Mouse (Mus musculus) liver, embryonic 15.5 days (tissue): ENCODE measurements around the gene Plod3. TPM values are rescaled to one million over a fixed set of nuclear protein-coding genes. Genes with fewer than 3 reads are reported as not detected.

Source experiments
- ATAC-seq: fragments of 200-750 bp; cut with Nextera tagmentation; 2 replicates; pipeline ENCODE4 v1.8.0; 2017; ENCODE audit warnings: moderate number of reproducible peaks, mild to moderate bottlenecking, moderate library complexity; ENCODE audit not compliant: insufficient read depth
- H3K27ac ChIP-seq: fragments of 300-500 bp; sonication (generic); replicated peaks from 2 replicates; pipeline ENCODE4 v1.5.1; 2015; ENCODE audit warnings: mild to moderate bottlenecking, inconsistent platforms
- H3K27me3 ChIP-seq: fragments of 300-500 bp; sonication (generic); 2 replicates; pipeline ENCODE4 v1.6.1; 2015; ENCODE audit warnings: mild to moderate bottlenecking, inconsistent platforms
- H3K36me3 ChIP-seq: fragments of 300-500 bp; sonication (generic); replicated peaks from 2 replicates; pipeline ENCODE4 v1.6.1; 2015; ENCODE audit warnings: moderate library complexity, mild to moderate bottlenecking, inconsistent platforms
- H3K4me1 ChIP-seq: fragments of 300-500 bp; sonication (generic); replicated peaks from 2 replicates; pipeline ENCODE4 v1.6.1; 2015; ENCODE audit warnings: inconsistent platforms
- H3K4me2 ChIP-seq: fragments of 300-500 bp; sonication (generic); 2 replicates; pipeline ENCODE4 v1.6.1; 2015; ENCODE audit warnings: moderate library complexity, mild to moderate bottlenecking, inconsistent platforms
- H3K4me3 ChIP-seq: fragments of 300-500 bp; sonication (generic); replicated peaks from 2 replicates; pipeline ENCODE4 v1.5.1; 2015; ENCODE audit warnings: mild to moderate bottlenecking, inconsistent platforms
- H3K9ac ChIP-seq: fragments of 300-500 bp; sonication (generic); 2 replicates; pipeline ENCODE4 v1.6.1; 2015; ENCODE audit warnings: moderate library complexity, mild to moderate bottlenecking, inconsistent platforms
- H3K9me3 ChIP-seq: fragments of 300-500 bp; sonication (generic); replicated peaks from 2 replicates; pipeline ENCODE4 v1.6.1; 2016; ENCODE audit warnings: inconsistent platforms
- WGBS: fragments of 180-500 bp; shearing (Covaris S2); methylation state at CpG from one replicate; pipeline ENCODE4 v1.1.7; 2015; ENCODE audit warnings: mixed read lengths; ENCODE audit not compliant: insufficient replicate concordance; 5-methylcytosine and 5-hydroxymethylcytosine counted together
- polyA plus RNA-seq: library from polyadenylated mRNA; unstranded; fragments of >200 nt; fragmentation: Nextera tagmentation; extraction: Ambion mirVana; gene quantifications from 2 replicates; pipeline ENCODE4 v1.2.1, GENCODE M21; 2015

Gene Plod3
- polyA plus RNA-seq, 1 experiment from 2014 or later: 15.3 TPM

GRCm38 (mm10) chr5:137024318-137024717 is 37.5 kb downstream of the Plod3 start:
- no peak overlapping the region for H3K4me3 ChIP-seq
- H3K36me3 ChIP-seq: no peaks in the 10 kb centered on the region
- H3K27ac ChIP-seq: no peak overlapping the region
- H3K9me3 ChIP-seq: no peaks in the 10 kb centered on the region
- H3K27me3 ChIP-seq: peaks cover 70% of the 10 kb centered on the region
- no peak overlapping the region for H3K9ac ChIP-seq
- 38% methylated on average over 3 of the region's 3 CpGs for WGBS
- H3K4me1 ChIP-seq: peaks cover 5% of the 10 kb centered on the region
- H3K4me2 ChIP-seq: no peak overlapping the region
- ATAC-seq: no peak

- H3K27me3 ChIP-seq: peaks cover 79% of the 10 kb centered on the region
- H3K36me3 ChIP-seq: no peaks in the 10 kb centered on the region
- WGBS: 1% methylated on average over 23 of the region's 23 CpGs
- peaks cover 13% of the 10 kb centered on the region for H3K4me1 ChIP-seq
- ATAC-seq: no peak
- H3K9me3 ChIP-seq: no peaks in the 10 kb centered on the region
- no peak overlapping the region for H3K4me2 ChIP-seq
- H3K27ac ChIP-seq: no peak overlapping the region
- H3K4me3 ChIP-seq: no peak overlapping the region
- no peak overlapping the region for H3K9ac ChIP-seq
Observed at GRCm38 (mm10) chr5:137025132-137025531, 38.3 kb downstream of the Plod3 start.

- Histone ChIP-seq H3K9ac (no peak within 1 kb of the TSS), H3K36me3 (no peaks in the 10 kb centered on the region), H3K4me2 (no peak within 1 kb of the TSS), H3K9me3 (no peaks in the 10 kb centered on the region), H3K4me1 (peaks cover 22% of the 10 kb centered on the region), H3K27ac (no peak within 1 kb of the TSS), H3K27me3 (peaks cover 88% of the 10 kb centered on the region), H3K4me3 (no peak within 1 kb of the TSS)
- WGBS: 11% methylated on average over 4 of the region's 4 CpGs
- no peak for ATAC-seq
Observed at GRCm38 (mm10) chr5:137026092-137026491, 39.3 kb downstream of the Plod3 start, which contains the start of gene Vgf. Gene Vgf (plus strand): TSS chr5:137026392.

GRCm38 (mm10) chr5:137028561-137029272 is 41.9 kb downstream of the Plod3 start:
- Histone ChIP-seq H3K4me2 (no peak overlapping the region), H3K9ac (no peak overlapping the region), H3K4me3 (no peak overlapping the region), H3K9me3 (no peaks in the 10 kb centered on the region), H3K36me3 (no peaks in the 10 kb centered on the region), H3K27ac (no peak overlapping the region), H3K27me3 (peaks cover 100% of the 10 kb centered on the region), H3K4me1 (peaks cover 48% of the 10 kb centered on the region)
- no peak for ATAC-seq
- WGBS: 4% methylated on average over 29 of the region's 29 CpGs

GRCm38 (mm10) chr5:137029273-137029585 is 42.4 kb downstream of the Plod3 start:
- Histone ChIP-seq H3K4me2 (peak overlapping the region; percentile 68; the same call in 1 of the 2 replicates), H3K4me1 (peaks cover 48% of the 10 kb centered on the region), H3K4me3 (0 out of 2 replicates have a peak overlapping the region, but pooled peaks have one; percentile 33), H3K9ac (no peak overlapping the region), H3K27me3 (peaks cover 100% of the 10 kb centered on the region), H3K36me3 (no peaks in the 10 kb centered on the region), H3K9me3 (no peaks in the 10 kb centered on the region), H3K27ac (no peak overlapping the region)
- 3% methylated on average over 8 of the region's 8 CpGs for WGBS
- no peak for ATAC-seq

GRCm38 (mm10) chr5:137029643-137030415 is 43.0 kb downstream of the Plod3 start:
- H3K4me1 ChIP-seq: peaks cover 48% of the 10 kb centered on the region
- no peak overlapping the region for H3K9ac ChIP-seq
- peak; percentile 48 for ATAC-seq
- H3K27me3 ChIP-seq: peaks cover 96% of the 10 kb centered on the region
- H3K4me3 ChIP-seq: peak overlapping the region; percentile 33
- no peak overlapping the region for H3K27ac ChIP-seq
- H3K36me3 ChIP-seq: no peaks in the 10 kb centered on the region
- under 1% methylated on average over 52 of the region's 52 CpGs for WGBS
- H3K4me2 ChIP-seq: peak overlapping the region; percentile 68
- H3K9me3 ChIP-seq: no peaks in the 10 kb centered on the region

- H3K9ac ChIP-seq: no peak overlapping the region
- peak overlapping the region; percentile 33 for H3K4me3 ChIP-seq
- WGBS: 14% methylated on average over 22 of the region's 22 CpGs
- peaks cover 91% of the 10 kb centered on the region for H3K27me3 ChIP-seq
- no peak overlapping the region for H3K27ac ChIP-seq
- no peaks in the 10 kb centered on the region for H3K9me3 ChIP-seq
- ATAC-seq: no peak
- H3K4me1 ChIP-seq: peaks cover 45% of the 10 kb centered on the region
- peak overlapping the region; percentile 68 for H3K4me2 ChIP-seq
- no peaks in the 10 kb centered on the region for H3K36me3 ChIP-seq
Observed at GRCm38 (mm10) chr5:137030416-137030810, 43.6 kb downstream of the Plod3 start.

- Histone ChIP-seq H3K9ac (no peak overlapping the region), H3K9me3 (no peaks in the 10 kb centered on the region), H3K27me3 (peaks cover 81% of the 10 kb centered on the region), H3K4me1 (peaks cover 45% of the 10 kb centered on the region), H3K27ac (no peak overlapping the region), H3K4me3 (peak overlapping the region; percentile 60), H3K36me3 (peaks cover 7% of the 10 kb centered on the region), H3K4me2 (peak overlapping the region; percentile 84)
- WGBS: 2% methylated on average over 78 of the region's 78 CpGs
- ATAC-seq: no peak
Observed at GRCm38 (mm10) chr5:137031076-137032032, 44.5 kb downstream of the Plod3 start.

- H3K4me1 ChIP-seq: peaks cover 45% of the 10 kb centered on the region
- H3K36me3 ChIP-seq: peaks cover 13% of the 10 kb centered on the region
- H3K27me3 ChIP-seq: peaks cover 74% of the 10 kb centered on the region
- no peak overlapping the region for H3K9ac ChIP-seq
- WGBS: under 1% methylated on average over 33 of the region's 33 CpGs
- no peaks in the 10 kb centered on the region for H3K9me3 ChIP-seq
- no peak for ATAC-seq
- H3K4me2 ChIP-seq: peak overlapping the region; percentile 84
- peak overlapping the region; percentile 60 for H3K4me3 ChIP-seq
- no peak overlapping the region for H3K27ac ChIP-seq
Observed at GRCm38 (mm10) chr5:137032033-137032421, 45.2 kb downstream of the Plod3 start.

- Histone ChIP-seq H3K36me3 (peaks cover 20% of the 10 kb centered on the region), H3K4me1 (peaks cover 45% of the 10 kb centered on the region), H3K4me3 (peak overlapping the region; percentile 60), H3K9ac (peak overlapping the region; percentile 43), H3K27me3 (peaks cover 68% of the 10 kb centered on the region), H3K9me3 (no peaks in the 10 kb centered on the region), H3K27ac (no peak overlapping the region), H3K4me2 (peak overlapping the region; percentile 84)
- peak; percentile 85 for ATAC-seq
- WGBS: under 1% methylated on average over 49 of the region's 49 CpGs
Observed at GRCm38 (mm10) chr5:137032641-137033074, 45.8 kb downstream of the Plod3 start.
